Mouse (Mus musculus) spleen, adult 2 months (tissue): ENCODE results near the gene Pde8a.

ENCODE experiments used
- CTCF ChIP-seq: fragments of 200-500 bp; IDR thresholded peaks from 2 replicates; pipeline ENCODE4 v1.5.1; 2011; ENCODE audit warnings: mild to moderate bottlenecking, inconsistent platforms; ENCODE audit not compliant: insufficient read depth, insufficient read length, insufficient replicate concordance; ENCODE audit errors: extremely low read depth
- POLR2A ChIP-seq: fragments of 200-500 bp; IDR thresholded peaks from 2 replicates; pipeline ENCODE4 v1.6.1; 2011; ENCODE audit warnings: low read depth, low read length, inconsistent platforms

DNA sequence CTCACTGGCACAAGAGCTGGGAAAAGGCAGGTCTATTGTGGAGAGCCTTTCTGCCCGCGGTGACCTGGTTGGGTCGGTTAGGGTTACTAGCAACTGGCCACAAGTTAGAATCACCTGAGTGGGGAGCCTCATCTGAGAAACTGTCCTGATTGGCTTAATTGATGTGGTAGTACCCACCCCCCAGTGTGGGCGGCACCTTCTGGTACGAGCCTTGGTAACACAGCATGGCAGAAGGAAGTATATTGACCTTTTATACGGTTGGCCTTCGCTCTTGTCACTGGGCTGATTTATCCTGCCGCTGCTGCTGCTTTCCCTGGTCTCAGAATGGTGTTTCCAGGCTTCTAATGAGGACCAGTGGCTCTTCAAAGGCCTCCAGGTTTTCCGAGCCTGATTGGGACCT is 24.2 kb upstream of the Pde8a start:
- TF ChIP-seq CTCF (no peak), POLR2A (no peak)
